Mouse (Mus musculus) neutrophil, adult 65 days (primary cell): ENCODE results near the gene Enpp1. TPM values are rescaled to one million over a fixed set of nuclear protein-coding genes. Genes with fewer than 3 reads are reported as not detected.

Source experiments
- total RNA-seq: library from RNA; stranded (reverse); gene quantifications from 2 replicates; pipeline ENCODE4 v1.2.4, GENCODE M21; 2023

Gene Enpp1
- 0.16 and 0.22 TPM in 2 replicates for total RNA-seq

DNA sequence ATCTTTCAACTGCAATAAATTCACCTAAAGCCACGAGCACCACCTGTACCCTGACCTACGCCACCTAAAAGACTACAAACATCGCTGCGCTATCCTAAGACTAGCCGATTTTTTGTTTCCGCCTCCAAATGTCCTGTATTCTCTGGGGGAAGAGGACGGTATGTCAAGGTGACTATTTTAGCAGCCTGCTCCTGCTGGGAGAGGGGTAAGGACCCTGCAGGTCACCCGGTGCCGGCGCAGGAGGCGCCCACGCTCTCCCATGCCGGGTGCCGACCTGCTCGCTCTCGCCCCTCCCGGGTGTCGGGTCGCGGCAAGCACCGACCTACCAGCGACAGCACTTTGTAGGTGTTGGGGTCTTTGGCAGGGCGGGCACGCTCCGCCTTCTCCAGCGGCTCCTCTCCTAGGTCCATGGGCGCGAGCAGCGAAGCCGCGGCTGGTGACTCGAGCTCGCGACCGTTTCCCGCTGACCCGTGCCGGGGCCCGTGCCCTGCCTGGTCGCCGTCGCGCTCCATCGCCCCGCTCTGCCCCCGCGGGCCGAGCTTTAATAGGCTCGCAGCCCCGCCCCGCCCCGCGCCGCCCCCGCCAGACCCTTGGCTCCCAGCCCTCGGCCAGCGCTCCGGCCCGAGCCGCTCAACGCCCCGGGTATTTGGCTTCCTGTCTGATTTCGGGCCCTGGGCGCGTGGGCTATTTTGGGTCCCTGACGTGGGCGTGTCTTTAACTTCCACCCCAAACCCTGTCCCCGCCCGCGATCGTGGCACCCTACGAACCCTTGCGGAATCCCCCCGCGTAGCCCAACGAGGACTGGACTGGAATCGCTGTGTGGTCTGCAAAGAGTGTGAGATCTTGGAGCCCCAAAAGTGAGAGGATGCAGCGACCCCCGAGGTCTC lies at the start of gene Enpp1:
Gene Enpp1, minus strand, starts transcription at position 680 of the 887 bp plus-strand sequence.

DNA sequence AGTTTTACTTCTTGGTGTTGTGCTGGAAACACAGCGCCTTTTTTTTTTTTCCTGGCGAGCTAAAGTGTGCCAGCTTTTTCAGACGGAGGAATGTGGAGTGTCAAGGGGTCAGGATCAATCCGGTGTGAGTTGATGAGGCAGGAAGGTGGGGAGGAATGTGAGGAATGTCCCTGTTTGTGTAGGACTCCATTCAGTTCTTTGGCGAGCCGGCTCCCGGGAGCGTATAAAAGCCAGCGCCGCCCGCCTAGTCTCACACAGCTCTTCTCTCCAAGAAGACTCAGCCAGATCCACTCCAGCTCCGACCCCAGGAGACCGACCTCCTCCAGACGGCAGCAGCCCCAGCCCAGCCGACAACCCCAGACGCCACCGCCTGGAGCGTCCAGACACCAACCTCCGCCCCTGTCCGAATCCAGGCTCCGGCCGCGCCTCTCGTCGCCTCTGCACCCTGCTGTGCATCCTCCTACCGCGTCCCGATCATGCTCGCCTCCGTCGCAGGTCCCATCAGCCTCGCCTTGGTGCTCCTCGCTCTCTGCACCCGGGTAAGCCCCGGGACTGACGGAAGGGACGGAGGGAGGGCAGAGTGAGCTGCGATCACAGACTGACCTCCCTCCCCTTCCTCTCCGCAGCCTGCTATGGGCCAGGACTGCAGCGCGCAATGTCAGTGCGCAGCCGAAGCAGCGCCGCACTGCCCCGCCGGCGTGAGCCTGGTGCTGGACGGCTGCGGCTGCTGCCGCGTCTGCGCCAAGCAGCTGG lies 116.5 kb downstream of the Enpp1 start, which contains the start of gene Ccn2:
Gene Ccn2, plus strand, starts transcription at position 193 of the 753 bp plus-strand sequence.

Other genes starting within 250 kb of the Enpp1 start
- gene Ccn2, start 116.7 kb downstream of the Enpp1 start, total RNA-seq = 0.19 and 0.48 TPM in 2 replicates
- gene Enpp3, start 130.7 kb upstream of the Enpp1 start, total RNA-seq = not detected in 2 replicates
- 18.3 and 26.1 TPM in 2 replicates for gene Med23, start 157.8 kb upstream of the Enpp1 start, total RNA-seq
- not detected in 2 replicates for gene Arg1, start 215.3 kb upstream of the Enpp1 start, total RNA-seq